Mouse (Mus musculus) stomach, postnatal 0 days (tissue): ENCODE results near the gene Pdpn. TPM values are rescaled to one million over a fixed set of nuclear protein-coding genes. Genes with fewer than 3 reads are reported as not detected.
A peak's percentile ranks its signal among the peaks of the same experiment; 100 is the strongest.

Experiments
- ATAC-seq: fragments of 200-750 bp; cut with Nextera tagmentation; 2 replicates; pipeline ENCODE4 v1.8.0; 2017; ENCODE audit not compliant: low FRiP score, low TSS enrichment
- DNase-seq: peaks from one replicate; pipeline ENCODE4 v3.0.0-alpha.2; 2016; ENCODE audit warnings: low spot score
- H3K27ac ChIP-seq: fragments of 300-500 bp; sonication (generic); replicated peaks from 2 replicates; pipeline ENCODE4 v1.5.1; 2014; ENCODE audit warnings: mild to moderate bottlenecking, control low read depth
- H3K27me3 ChIP-seq: fragments of 300-500 bp; sonication (generic); 2 replicates; pipeline ENCODE4 v1.6.1; 2014; ENCODE audit warnings: low read length; ENCODE audit not compliant: control insufficient read depth, insufficient read depth
- H3K36me3 ChIP-seq: fragments of 300-500 bp; sonication (generic); 2 replicates; pipeline ENCODE4 v1.6.1; 2014; ENCODE audit warnings: low read length, mixed read lengths; ENCODE audit not compliant: control insufficient read depth, insufficient read depth
- H3K4me1 ChIP-seq: fragments of 300-500 bp; sonication (generic); replicated peaks from 2 replicates; pipeline ENCODE4 v1.6.1; 2014; ENCODE audit warnings: antibody characterized with exemption; ENCODE audit not compliant: control insufficient read depth, insufficient read depth
- H3K4me2 ChIP-seq: fragments of 300-500 bp; sonication (generic); replicated peaks from 2 replicates; pipeline ENCODE4 v1.6.1; 2014; ENCODE audit warnings: low read depth, mild to moderate bottlenecking, control low read depth, moderate library complexity
- H3K4me3 ChIP-seq: fragments of 300-500 bp; sonication (generic); 2 replicates; pipeline ENCODE4 v1.5.1; 2014; ENCODE audit warnings: low read depth, low read length, control low read depth
- H3K9ac ChIP-seq: fragments of 300-500 bp; sonication (generic); 2 replicates; pipeline ENCODE4 v1.6.1; 2014; ENCODE audit warnings: mild to moderate bottlenecking, low read length, control low read depth, mixed read lengths
- H3K9me3 ChIP-seq: fragments of 300-500 bp; sonication (generic); 2 replicates; pipeline ENCODE4 v1.6.1; 2016; ENCODE audit warnings: low read length; ENCODE audit not compliant: control insufficient read depth
- CTCF ChIP-seq: IDR thresholded peaks from 2 replicates; pipeline ENCODE4 v1.5.1; 2016; ENCODE audit warnings: antibody characterized with exemption, low read depth, mild to moderate bottlenecking, moderate library complexity
- EP300 ChIP-seq: optimal IDR thresholded peaks from 2 replicates; pipeline ENCODE3; 2016; ENCODE audit warnings: antibody characterized with exemption
- WGBS: fragments of 180-500 bp; shearing (Covaris S2); extraction: QIAGEN DNeasy Blood & Tissue Kit; methylation state at CpG from one replicate; pipeline ENCODE4 v1.1.7; 2014; 5-methylcytosine and 5-hydroxymethylcytosine counted together
- polyA plus RNA-seq: library from polyadenylated mRNA; unstranded; fragments of >200 nt; fragmentation: Nextera tagmentation; extraction: Ambion mirVana; gene quantifications from 2 replicates; pipeline ENCODE4 v1.2.1, GENCODE M21; 2015

The Pdpn gene
- polyA plus RNA-seq, 1 experiment from 2014 or later = 36.0 TPM

DNA sequence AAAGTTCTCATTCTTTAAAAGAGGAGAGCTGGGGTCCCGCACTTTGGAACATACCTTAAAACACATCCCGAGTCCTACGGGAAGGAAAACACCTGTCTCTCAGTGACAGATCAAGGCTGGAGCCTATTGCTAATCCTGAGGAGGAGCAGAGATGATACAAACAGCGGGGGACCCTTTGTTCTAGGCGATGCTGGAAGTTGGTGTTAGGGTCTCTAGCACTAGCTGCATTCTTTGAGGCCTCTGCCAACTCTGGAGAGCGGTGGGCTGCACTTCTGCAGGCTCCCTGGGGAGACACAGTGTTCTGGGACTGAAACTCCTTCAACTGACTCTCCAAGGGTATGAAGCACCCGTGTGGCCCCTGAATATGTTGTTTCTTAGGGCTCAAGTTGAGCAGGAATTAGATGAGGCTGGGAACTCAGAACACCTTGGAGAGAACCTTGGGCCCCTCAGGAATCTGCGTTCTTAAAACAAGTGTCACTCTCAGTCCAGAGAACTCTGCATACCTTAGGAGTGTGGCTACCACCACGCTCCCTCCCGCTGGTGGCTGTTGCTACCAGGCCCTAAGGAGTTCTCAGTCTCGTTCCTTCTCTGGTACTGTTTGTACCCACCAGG lies 3.0 kb upstream of the Pdpn start:
- 58% methylated on average over 11 of the region's 11 CpGs for WGBS
- DNase-seq = no peak

DNA sequence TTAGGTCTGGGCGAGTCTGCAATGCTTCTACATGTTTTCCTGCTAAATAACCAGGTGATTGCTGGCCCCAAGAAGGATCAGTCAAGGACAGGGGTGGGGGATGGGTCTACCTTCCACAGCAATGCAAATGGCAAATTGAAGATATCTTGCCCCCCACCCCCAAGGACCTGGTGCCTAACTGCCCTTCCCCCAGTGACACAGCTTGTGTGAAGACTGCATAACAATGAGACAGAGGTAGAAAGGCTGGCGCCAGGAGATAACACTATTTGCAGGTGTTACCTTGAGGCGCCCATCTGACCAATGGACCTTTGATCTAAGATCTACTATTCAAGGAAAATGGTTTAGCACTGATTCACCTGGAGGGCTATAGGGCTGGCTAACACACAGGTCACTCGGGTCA lies 2.5 kb upstream of the Pdpn start:
- Histone ChIP-seq H3K4me3 (no peak overlapping the region), H3K4me2 (no peak overlapping the region), H3K9ac (no peak overlapping the region), H3K9me3 (no peaks in the 10 kb centered on the region), H3K36me3 (no peaks in the 10 kb centered on the region), H3K4me1 (no peaks in the 10 kb centered on the region), H3K27me3 (no peaks in the 10 kb centered on the region), H3K27ac (no peak overlapping the region)
- DNase-seq (no peak), ATAC-seq (no peak)
- 64% methylated on average over 4 of the region's 4 CpGs for WGBS
- TF ChIP-seq EP300 (no peak), CTCF (no peak)

More for the DNA sequence above, 3.0 kb upstream of the Pdpn start:
- Histone ChIP-seq H3K9me3 (no peaks in the 10 kb centered on the region), H3K4me2 (no peak overlapping the region), H3K4me1 (no peaks in the 10 kb centered on the region), H3K9ac (no peak overlapping the region), H3K36me3 (no peaks in the 10 kb centered on the region), H3K4me3 (no peak overlapping the region), H3K27ac (no peak overlapping the region), H3K27me3 (no peaks in the 10 kb centered on the region)
- no peak for ATAC-seq
- TF ChIP-seq EP300 (no peak), CTCF (no peak)

DNA sequence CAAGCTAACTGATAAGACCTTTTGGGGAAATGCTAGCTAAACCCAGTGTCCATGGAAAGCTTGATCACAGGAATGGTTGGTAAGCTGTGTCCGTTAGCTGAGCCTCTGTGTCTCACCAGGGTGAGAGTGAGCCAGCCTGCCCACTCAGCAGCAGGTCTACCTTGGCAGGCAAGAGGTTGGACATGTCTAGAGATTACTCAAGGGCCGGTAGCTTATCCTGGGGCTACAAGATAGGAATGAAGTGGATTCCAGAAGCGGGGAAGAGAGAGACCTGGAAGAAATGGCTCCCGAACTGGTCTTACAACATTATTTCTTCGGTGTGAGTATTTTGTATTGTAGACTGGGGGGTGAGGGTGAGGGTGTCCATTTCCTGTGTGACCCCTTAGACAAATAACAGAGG lies 1.7 kb upstream of the Pdpn start:
- Histone ChIP-seq H3K27ac (no peak overlapping the region), H3K4me1 (no peaks in the 10 kb centered on the region), H3K9me3 (no peaks in the 10 kb centered on the region), H3K36me3 (no peaks in the 10 kb centered on the region), H3K9ac (no peak overlapping the region), H3K4me2 (no peak overlapping the region), H3K4me3 (no peak overlapping the region), H3K27me3 (no peaks in the 10 kb centered on the region)
- 47% methylated on average over 5 of the region's 5 CpGs for WGBS
- no peak for ATAC-seq
- no peak for TF ChIP-seq EP300
- TF ChIP-seq CTCF = no peak
- DNase-seq = no peak

GRCm38 (mm10) chr4:143300113-143300688 lies 837 bp upstream of the Pdpn start:
- WGBS = 25% methylated on average over 12 of the region's 12 CpGs
- H3K9ac ChIP-seq = no peak overlapping the region
- 0 out of 2 replicates have a peak, but pooled peaks cover 2% of the 10 kb centered on the region for H3K4me1 ChIP-seq
- no peaks in the 10 kb centered on the region for H3K36me3 ChIP-seq
- ATAC-seq = no peak
- H3K9me3 ChIP-seq = no peaks in the 10 kb centered on the region
- DNase-seq = no peak
- TF ChIP-seq CTCF = no peak
- TF ChIP-seq EP300 = no peak
- H3K27ac ChIP-seq = no peak overlapping the region
- H3K4me2 ChIP-seq = no peak overlapping the region; the same call in 1 of the 2 replicates
- H3K27me3 ChIP-seq = no peaks in the 10 kb centered on the region
- H3K4me3 ChIP-seq = no peak overlapping the region

GRCm38 (mm10) chr4:143298431-143299315 lies 691 bp downstream of the Pdpn start:
- Histone ChIP-seq H3K27me3 (no peaks in the 10 kb centered on the region), H3K4me1 (0 out of 2 replicates have a peak, but pooled peaks cover 2% of the 10 kb centered on the region), H3K9me3 (no peaks in the 10 kb centered on the region), H3K27ac (peak overlapping the region; percentile 30), H3K4me3 (peak overlapping the region; percentile 43), H3K36me3 (no peaks in the 10 kb centered on the region), H3K9ac (peak overlapping the region; percentile 60), H3K4me2 (peak overlapping the region; percentile 60)
- DNase-seq (peak; percentile 27), ATAC-seq (0 out of 2 replicates have a peak, but pooled peaks have one; percentile 24)
- no peak for TF ChIP-seq EP300
- no peak for TF ChIP-seq CTCF
- 15% methylated on average over 24 of the region's 24 CpGs for WGBS
